Comparison of ENCODE assay signal across 20 mouse cellular contexts in genomic region chr14:34618808-34619207, GRCm38 (mm10). TPM values are rescaled to one million over a fixed set of nuclear protein-coding genes. Genes with fewer than 3 reads are reported as not detected.
DNase-seq lines count a peak whose midpoint lies in the region; ATAC-seq and TF ChIP-seq lines count a peak whose summit lies in the region.
"Had no signal": no experiment of that assay in that cellular context is flagged by ENCODE, and none has a peak within 500 bp of the region (broad histone marks: within the 10 kb centered on the region; RNA-seq: fewer than 3 reads in every experiment).

No protein-coding gene starts in this region.

- TF ChIP-seq CTCF in lung, embryonic 14.5 days (IDR thresholded peaks at IDR 0.05; ENCODE audit: low read depth) = no peak

- no peaks in the 10 kb centered on the region for H3K9me3 ChIP-seq in lung, embryonic 14.5 days (ENCODE audit: low read depth, low read length)
- no peaks in the 10 kb centered on the region for H3K9me3 ChIP-seq in stomach, embryonic 15.5 days
- H3K9me3 ChIP-seq: forebrain, embryonic 10.5 days; limb, embryonic 10.5 days had no signal

- peak; percentile 8 for DNase-seq in lung, embryonic 14.5 days
- DNase-seq in lung, postnatal 36 days = no peak
- DNase-seq in ZHBTc4 (ENCODE audit: low read depth, low spot score) = peak; percentile 82
- peak; percentile 81 for DNase-seq in fat pad, adult 2 months (ENCODE audit: extremely low read depth, low read depth, low spot score)
- DNase-seq in adipocyte (ENCODE audit: low spot score) = no peak
- no peak for DNase-seq in cerebellum, adult 11 months
- DNase-seq: cerebellum, adult 8-10 months; embryo, embryonic 11 days; heart, adult 2 months; heart, postnatal 14 days; kidney, postnatal 10 days; layer of hippocampus, postnatal 36 days; liver, postnatal 0 days; thymus, postnatal 25 days had no signal

- no peak overlapping the region for H3K27ac ChIP-seq in lung, embryonic 14.5 days (ENCODE audit: low read depth)
- H3K27ac ChIP-seq in stomach, embryonic 15.5 days = no peak overlapping the region
- H3K27ac ChIP-seq: forebrain, embryonic 10.5 days; heart, adult 2 months; limb, embryonic 10.5 days had no signal

- ATAC-seq in lung, embryonic 14.5 days (ENCODE audit: insufficient read depth) = no peak
- ATAC-seq in stomach, embryonic 15.5 days (ENCODE audit: insufficient read depth, low FRiP score, low read depth) = peak; percentile 63; the same call in 1 of the 2 replicates
- ATAC-seq in monocyte, adult 5-6 weeks (replicated peaks; ENCODE audit: insufficient number of reproducible peaks, low FRiP score, low TSS enrichment, poor library complexity, severe bottlenecking) = no peak
- ATAC-seq: liver, postnatal 0 days; Patski had no signal

- H3K36me3 ChIP-seq in lung, embryonic 14.5 days (ENCODE audit: insufficient read depth) = no peaks in the 10 kb centered on the region
- H3K36me3 ChIP-seq in stomach, embryonic 15.5 days = no peaks in the 10 kb centered on the region
- H3K36me3 ChIP-seq: forebrain, embryonic 10.5 days; limb, embryonic 10.5 days had no signal

- H3K4me2 ChIP-seq in lung, embryonic 14.5 days = no peak overlapping the region
- no peak overlapping the region for H3K4me2 ChIP-seq in stomach, embryonic 15.5 days

- 0 out of 2 replicates have a peak, but pooled peaks cover 4% of the 10 kb centered on the region for H3K4me1 ChIP-seq in lung, embryonic 14.5 days (ENCODE audit: insufficient read depth)
- 0 out of 2 replicates have a peak, but pooled peaks cover 2% of the 10 kb centered on the region for H3K4me1 ChIP-seq in stomach, embryonic 15.5 days

- H3K9ac ChIP-seq in lung, embryonic 14.5 days = no peak overlapping the region
- H3K9ac ChIP-seq in stomach, embryonic 15.5 days = no peak overlapping the region
- H3K9ac ChIP-seq: liver, postnatal 0 days had no signal

- no peak overlapping the region for H3K4me3 ChIP-seq in lung, embryonic 14.5 days (ENCODE audit: low read depth, low read length)
- H3K4me3 ChIP-seq in stomach, embryonic 15.5 days (replicated peaks) = no peak overlapping the region
- H3K4me3 ChIP-seq: forebrain, embryonic 10.5 days; heart, adult 2 months; limb, embryonic 10.5 days had no signal

- peaks cover 18% of the 10 kb centered on the region; the same call in 1 of the 2 replicates for H3K27me3 ChIP-seq in lung, embryonic 14.5 days (ENCODE audit: insufficient read depth, low read length)
- H3K27me3 ChIP-seq in stomach, embryonic 15.5 days (replicated peaks) = no peaks in the 10 kb centered on the region
- H3K27me3 ChIP-seq: Patski had no signal

- 29% methylated on average over 9 of the region's 9 CpGs for WGBS in lung, embryonic 14.5 days
- whole genome bisulfite sequencing in stomach, embryonic 15.5 days = 31% methylated on average over 9 of the region's 9 CpGs

RNA-seq across cellular contexts. Expression of gene Opn4, which starts 18.9 kb away (rescaled TPM):
- polyA plus RNA-seq in lung, embryonic 14.5 days (2014; fragmentation: Nextera tagmentation; extraction: Ambion mirVana) = not detected in 2 replicates
- not detected in 2 replicates for polyA plus RNA-seq in stomach, embryonic 15.5 days (2015; fragmentation: Nextera tagmentation; extraction: Ambion mirVana)
- not detected in 3 replicates for total RNA-seq in monocyte, adult 5-6 weeks (2017)
- total RNA-seq: layer of hippocampus, postnatal 36 days; megakaryocyte-erythroid progenitor cell, adult 5-6 weeks had no signal
- polyA plus RNA-seq: limb, embryonic 10.5 days; liver, postnatal 0 days; Patski had no signal

RNA-seq across cellular contexts. Expression of gene Ldb3, which starts 30.3 kb away (rescaled TPM):
- polyA plus RNA-seq in lung, embryonic 14.5 days (2014; fragmentation: Nextera tagmentation; extraction: Ambion mirVana) = 0.79 and 4.2 TPM in 2 replicates
- polyA plus RNA-seq in stomach, embryonic 15.5 days (2015; fragmentation: Nextera tagmentation; extraction: Ambion mirVana) = 2.5 and 4.1 TPM in 2 replicates
- not detected in 3 replicates for total RNA-seq in monocyte, adult 5-6 weeks (2017)
- total RNA-seq: megakaryocyte-erythroid progenitor cell, adult 5-6 weeks had no signal

RNA-seq across cellular contexts. Expression of gene Wapl, which starts 54.9 kb away (rescaled TPM):
- polyA plus RNA-seq in lung, embryonic 14.5 days (2014; fragmentation: Nextera tagmentation; extraction: Ambion mirVana) = 28.2 and 29.2 TPM in 2 replicates
- 28.5 and 28.8 TPM in 2 replicates for polyA plus RNA-seq in stomach, embryonic 15.5 days (2015; fragmentation: Nextera tagmentation; extraction: Ambion mirVana)
- 153 to 163 TPM (median 159 TPM) in 3 replicates for total RNA-seq in monocyte, adult 5-6 weeks (2017)

Comparison
In these comparisons a context has a peak if more than half of its experiments do, and no peak if none do; other contexts are left out.
1. DNase-seq: peak in lung, embryonic 14.5 days (single experiment), ZHBTc4 (single experiment) and fat pad, adult 2 months (single experiment); none in lung, postnatal 36 days (single experiment), adipocyte (single experiment) and cerebellum, adult 11 months (single experiment).